Mouse (Mus musculus): ENCODE measurements at regions not wholly inside any gene's neighbourhood (a gene's known extent, or its start where the extent isn't known, plus 50 kb on each side); places are given as distances from the start of the nearest gene placed in this dataset.

DNA sequence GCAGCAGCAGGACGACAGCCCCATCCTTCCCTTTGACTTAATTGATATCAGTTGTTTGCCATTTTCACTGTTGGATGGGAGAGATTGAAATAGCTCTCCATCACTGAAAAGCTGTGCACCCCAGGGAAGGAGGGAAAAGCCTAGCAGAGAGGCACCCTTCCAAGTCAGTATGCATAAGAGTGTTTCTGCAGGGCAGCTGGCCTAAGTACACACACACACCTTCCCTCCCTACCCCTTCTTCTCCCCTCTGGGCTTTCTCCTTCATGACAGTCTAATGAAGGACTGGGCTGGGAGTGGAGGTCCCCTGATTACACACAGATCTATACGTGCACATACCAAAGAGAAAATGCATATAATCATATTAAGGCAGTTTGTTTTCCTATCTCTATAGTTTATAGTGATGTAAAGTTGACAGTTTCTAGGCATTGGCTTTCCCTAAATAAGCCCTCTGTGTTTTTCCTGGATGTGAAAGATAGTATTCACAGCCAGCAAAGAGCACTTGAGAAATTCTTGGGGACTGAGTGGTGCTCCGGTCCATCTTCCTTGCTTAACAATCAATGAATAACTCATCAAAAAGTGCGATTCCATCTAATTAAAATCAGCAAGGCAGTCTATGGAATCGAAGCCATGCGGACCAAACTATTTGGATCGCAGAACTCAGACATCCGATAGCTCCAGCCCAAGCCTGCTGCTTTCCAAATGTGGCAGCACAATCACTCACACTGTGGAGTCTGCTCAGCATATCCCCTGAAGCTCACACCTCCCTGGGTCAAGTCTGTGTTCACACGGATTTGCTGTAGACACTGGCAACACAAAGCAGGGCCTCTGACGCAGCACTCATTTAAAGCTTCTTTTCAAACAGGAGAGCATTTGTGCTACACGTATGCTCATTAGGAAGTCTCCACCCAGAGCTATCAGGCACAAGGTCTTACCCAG lies 224.9 kb upstream of the Sfrp2 start:
- H3K27me3 ChIP-seq (ENCODE audit: control insufficient read depth, insufficient read depth, low read length), result no peaks in the 10 kb centered on the region
- no peaks in the 10 kb centered on the region for H3K36me3 ChIP-seq (ENCODE audit: control insufficient read depth, insufficient read depth, low read length)
- TF ChIP-seq CTCF (IDR thresholded peaks at IDR 0.05; ENCODE audit: extremely low read depth, insufficient read depth, insufficient read length, insufficient replicate concordance) (no peak), POLR2A (IDR thresholded peaks at IDR 0.05; ENCODE audit: low read depth, low read length) (no peak)
- no peak overlapping the region for H3K4me3 ChIP-seq (ENCODE audit: extremely low read depth, insufficient read depth, insufficient read length)
- DNase-seq (ENCODE audit: low read depth in 1 of 2, low spot score in 2 of 2), result no peak
- no peaks in the 10 kb centered on the region for H3K4me1 ChIP-seq (ENCODE audit: control insufficient read depth, insufficient read depth, insufficient read length)
- H3K27ac ChIP-seq (ENCODE audit: insufficient read depth, low read length), result no peak overlapping the region
- WGBS, result 89% methylated on average over 11 of the region's 11 CpGs

DNA sequence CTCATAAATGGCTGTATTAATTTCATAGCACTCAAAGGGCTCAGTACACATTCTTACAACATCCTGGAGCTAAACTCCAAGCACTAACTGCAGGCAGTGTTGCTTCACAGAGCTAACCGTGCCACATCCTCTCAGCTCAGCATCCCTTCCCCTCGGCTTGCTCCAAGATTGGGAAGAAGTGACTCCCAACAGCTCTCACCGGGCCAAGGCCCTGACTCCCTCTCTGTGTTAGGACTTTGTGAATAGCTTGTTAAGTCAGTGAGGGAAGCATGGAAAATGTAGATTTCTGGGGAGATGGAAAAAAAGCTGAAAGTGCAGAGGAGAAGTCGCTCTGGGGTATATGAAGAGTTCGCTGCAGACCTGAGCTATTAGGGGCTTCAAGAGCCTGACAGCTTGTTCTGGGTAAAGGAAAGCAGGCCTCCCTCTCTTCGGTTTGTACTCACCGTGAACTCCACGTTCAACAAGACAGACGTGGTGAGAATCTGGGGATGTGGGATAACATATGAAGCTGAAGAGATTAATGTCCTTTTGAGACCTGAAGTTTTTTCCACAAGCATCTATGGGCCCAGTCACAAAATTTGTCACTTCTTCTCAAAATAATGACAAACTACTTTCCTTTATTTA lies 213.5 kb upstream of the Sfrp2 start:
- H3K4me3 ChIP-seq (ENCODE audit: extremely low read depth, insufficient read depth, insufficient read length), result no peak overlapping the region
- WGBS, result 88% methylated on average over 9 of the region's 9 CpGs
- no peaks in the 10 kb centered on the region for H3K36me3 ChIP-seq (ENCODE audit: control insufficient read depth, insufficient read depth, low read length)
- no peak overlapping the region for H3K27ac ChIP-seq (ENCODE audit: insufficient read depth, low read length)
- no peaks in the 10 kb centered on the region for H3K27me3 ChIP-seq (ENCODE audit: control insufficient read depth, insufficient read depth, low read length)
- no peak for DNase-seq (ENCODE audit: low read depth in 1 of 2, low spot score in 2 of 2)
- TF ChIP-seq POLR2A (IDR thresholded peaks at IDR 0.05; ENCODE audit: low read depth, low read length), result no peak
- H3K4me1 ChIP-seq (ENCODE audit: control insufficient read depth, insufficient read depth, insufficient read length), result no peaks in the 10 kb centered on the region

DNA sequence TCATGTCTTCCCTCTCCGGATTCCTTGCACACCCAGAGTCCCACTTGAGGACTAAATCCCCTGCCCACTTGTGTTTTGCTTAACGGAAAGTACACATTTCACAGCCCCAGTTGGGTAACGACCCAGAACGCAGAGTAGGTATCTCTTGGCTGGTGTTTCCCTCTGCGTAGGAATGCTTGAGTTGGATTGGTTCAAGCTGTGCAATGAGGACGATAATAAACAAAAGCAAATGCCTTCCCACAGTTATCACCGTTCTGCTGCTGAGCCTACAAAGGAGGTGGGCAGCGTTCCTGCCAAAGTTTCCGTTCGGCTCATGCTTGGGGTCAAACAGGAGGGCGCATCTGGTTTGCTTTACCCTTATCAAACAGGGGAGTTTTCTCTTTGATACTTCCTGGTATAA lies 212.3 kb upstream of the Sfrp2 start:
- Histone ChIP-seq H3K36me3 (ENCODE audit: control insufficient read depth, insufficient read depth, low read length) (no peaks in the 10 kb centered on the region), H3K27me3 (ENCODE audit: control insufficient read depth, insufficient read depth, low read length) (no peaks in the 10 kb centered on the region), H3K4me1 (ENCODE audit: control insufficient read depth, insufficient read depth, insufficient read length) (no peaks in the 10 kb centered on the region), H3K27ac (ENCODE audit: insufficient read depth, low read length) (no peak overlapping the region), H3K4me3 (ENCODE audit: extremely low read depth, insufficient read depth, insufficient read length) (no peak overlapping the region)
- WGBS, result 91% methylated on average over 11 of the region's 11 CpGs
- TF ChIP-seq POLR2A (IDR thresholded peaks at IDR 0.05; ENCODE audit: low read depth, low read length) (no peak), CTCF (IDR thresholded peaks at IDR 0.05; ENCODE audit: extremely low read depth, insufficient read depth, insufficient read length, insufficient replicate concordance) (no peak)
- no peak for DNase-seq (ENCODE audit: low read depth in 1 of 2, low spot score in 2 of 2)

DNA sequence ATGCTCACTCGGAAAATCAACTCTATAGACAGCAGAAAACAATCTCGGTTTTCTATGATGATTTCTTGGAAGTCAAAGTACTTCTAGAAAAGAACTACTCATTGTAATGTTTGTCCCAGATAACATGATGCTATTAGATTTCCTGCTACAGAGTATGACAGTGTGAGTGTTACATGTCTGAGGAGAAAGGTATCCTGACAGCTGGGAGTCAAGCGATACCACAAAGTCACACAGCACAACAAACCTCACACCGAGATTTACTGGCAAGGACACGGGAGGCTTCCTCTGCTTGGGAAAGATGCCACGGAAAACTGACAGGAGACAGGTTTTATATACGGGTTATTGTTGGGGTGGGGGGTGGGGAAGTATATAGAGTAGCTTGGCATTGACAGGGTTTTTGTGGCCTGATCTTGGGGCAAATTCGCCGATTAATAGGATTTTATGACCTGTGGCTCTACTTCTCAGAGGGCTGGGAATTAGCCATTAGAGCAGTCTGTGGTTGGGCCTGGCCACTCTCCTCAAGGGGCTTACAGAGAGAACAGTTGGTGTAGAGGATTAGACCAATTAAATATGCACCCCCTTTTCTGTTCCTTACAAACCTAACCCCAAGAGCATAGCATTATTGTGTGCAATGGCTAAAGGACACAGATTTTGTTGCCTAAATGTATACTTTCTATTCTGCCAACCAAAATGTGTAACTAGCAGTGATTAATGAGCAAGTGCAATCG lies 209.2 kb upstream of the Sfrp2 start:
- no peaks in the 10 kb centered on the region for H3K36me3 ChIP-seq (ENCODE audit: control insufficient read depth, insufficient read depth, low read length)
- no peak overlapping the region for H3K27ac ChIP-seq (ENCODE audit: insufficient read depth, low read length)
- DNase-seq (ENCODE audit: low read depth in 1 of 2, low spot score in 2 of 2), result no peak
- 89% methylated on average over 10 of the region's 10 CpGs for WGBS
- no peak overlapping the region for H3K4me3 ChIP-seq (ENCODE audit: extremely low read depth, insufficient read depth, insufficient read length)
- no peaks in the 10 kb centered on the region for H3K4me1 ChIP-seq (ENCODE audit: control insufficient read depth, insufficient read depth, insufficient read length)
- no peak for TF ChIP-seq POLR2A (IDR thresholded peaks at IDR 0.05; ENCODE audit: low read depth, low read length)
- TF ChIP-seq CTCF (IDR thresholded peaks at IDR 0.05; ENCODE audit: extremely low read depth, insufficient read depth, insufficient read length, insufficient replicate concordance), result no peak
- no peaks in the 10 kb centered on the region for H3K27me3 ChIP-seq (ENCODE audit: control insufficient read depth, insufficient read depth, low read length)

DNA sequence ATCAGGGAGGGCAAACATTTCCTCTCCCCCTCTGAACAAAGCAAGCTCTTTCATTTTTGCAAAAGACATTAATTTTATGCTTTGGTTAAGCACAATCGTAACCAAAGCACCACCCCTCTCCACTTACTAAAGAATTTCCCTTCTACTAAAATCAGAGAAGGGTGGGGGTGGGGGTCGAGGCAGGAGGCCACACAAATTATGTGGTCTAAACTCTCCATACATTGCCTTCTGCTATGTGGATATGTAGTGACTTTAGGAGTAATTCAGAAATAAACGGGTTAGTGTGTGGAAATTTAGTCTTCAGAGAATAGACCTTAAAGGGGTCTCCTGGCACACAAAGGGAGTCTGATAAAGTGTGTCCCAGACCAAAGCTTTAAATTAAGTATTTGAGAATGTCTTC lies 204.1 kb upstream of the Sfrp2 start:
- no peaks in the 10 kb centered on the region for H3K36me3 ChIP-seq (ENCODE audit: control insufficient read depth, insufficient read depth, low read length)
- 67% methylated on average over 3 of the region's 3 CpGs for WGBS
- TF ChIP-seq POLR2A (IDR thresholded peaks at IDR 0.05; ENCODE audit: low read depth, low read length) (no peak), CTCF (IDR thresholded peaks at IDR 0.05; ENCODE audit: extremely low read depth, insufficient read depth, insufficient read length, insufficient replicate concordance) (no peak)
- no peak overlapping the region for H3K4me3 ChIP-seq (ENCODE audit: extremely low read depth, insufficient read depth, insufficient read length)
- DNase-seq (ENCODE audit: low read depth in 1 of 2, low spot score in 2 of 2), result no peak
- no peaks in the 10 kb centered on the region for H3K4me1 ChIP-seq (ENCODE audit: control insufficient read depth, insufficient read depth, insufficient read length)
- H3K27ac ChIP-seq (ENCODE audit: insufficient read depth, low read length), result no peak overlapping the region
- H3K27me3 ChIP-seq (ENCODE audit: control insufficient read depth, insufficient read depth, low read length), result no peaks in the 10 kb centered on the region

DNA sequence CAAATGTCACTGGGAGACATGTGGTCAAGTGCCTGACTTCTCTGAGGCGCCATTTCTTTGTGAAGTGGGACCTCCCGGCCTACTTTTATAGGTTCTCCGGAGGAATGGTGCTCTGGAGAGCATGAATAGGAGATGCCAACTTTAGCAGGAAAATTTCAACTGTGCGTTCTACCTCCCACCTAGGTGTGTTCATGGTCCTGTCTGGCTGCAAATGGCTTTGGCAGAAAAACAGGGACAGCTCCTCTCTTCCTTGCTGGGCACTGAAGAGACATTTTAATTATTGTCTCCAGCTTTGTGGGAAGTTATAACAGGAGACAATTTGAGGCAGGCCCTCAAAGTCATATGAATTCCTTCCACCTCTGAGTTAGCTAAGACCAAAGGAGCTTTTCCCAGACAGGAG lies 190.6 kb upstream of the Sfrp2 start:
- Histone ChIP-seq H3K4me1 (ENCODE audit: control insufficient read depth, insufficient read depth, insufficient read length) (no peaks in the 10 kb centered on the region), H3K27me3 (ENCODE audit: control insufficient read depth, insufficient read depth, low read length) (no peaks in the 10 kb centered on the region), H3K27ac (ENCODE audit: insufficient read depth, low read length) (no peak overlapping the region), H3K4me3 (ENCODE audit: extremely low read depth, insufficient read depth, insufficient read length) (no peak overlapping the region), H3K36me3 (ENCODE audit: control insufficient read depth, insufficient read depth, low read length) (no peaks in the 10 kb centered on the region)
- TF ChIP-seq POLR2A (IDR thresholded peaks at IDR 0.05; ENCODE audit: low read depth, low read length) (no peak), CTCF (IDR thresholded peaks at IDR 0.05; ENCODE audit: extremely low read depth, insufficient read depth, insufficient read length, insufficient replicate concordance) (no peak)
- no peak for DNase-seq (ENCODE audit: low read depth in 1 of 2, low spot score in 2 of 2)
- 86% methylated on average over 4 of the region's 4 CpGs for WGBS

Data from spleen, adult 2 months (tissue).